Mouse (Mus musculus) layer of hippocampus, adult 9-11 months (tissue): ENCODE data around the gene Sdhc.
"Not testable (repeated sequence)": the region's sequence is repeated elsewhere in the genome, so short reads cannot be mapped to it uniquely, and the experiment has no call there.

Experiments
- DNase-seq: peaks from one replicate; pipeline ENCODE4 v3.0.0; 2022

The Sdhc gene

GRCm38 (mm10) chr1:171111781-171112575 lies 38.4 kb downstream of the Sdhc start:
- DNase-seq: peak; percentile 21

GRCm38 (mm10) chr1:171111020-171111780 lies 39.2 kb downstream of the Sdhc start:
- DNase-seq: peak; percentile 97

- no peak for DNase-seq
Measured at GRCm38 (mm10) chr1:171110659-171111019, 39.8 kb downstream of the Sdhc start.

GRCm38 (mm10) chr1:171109620-171110019 lies 40.8 kb downstream of the Sdhc start:
- no peak for DNase-seq

DNA sequence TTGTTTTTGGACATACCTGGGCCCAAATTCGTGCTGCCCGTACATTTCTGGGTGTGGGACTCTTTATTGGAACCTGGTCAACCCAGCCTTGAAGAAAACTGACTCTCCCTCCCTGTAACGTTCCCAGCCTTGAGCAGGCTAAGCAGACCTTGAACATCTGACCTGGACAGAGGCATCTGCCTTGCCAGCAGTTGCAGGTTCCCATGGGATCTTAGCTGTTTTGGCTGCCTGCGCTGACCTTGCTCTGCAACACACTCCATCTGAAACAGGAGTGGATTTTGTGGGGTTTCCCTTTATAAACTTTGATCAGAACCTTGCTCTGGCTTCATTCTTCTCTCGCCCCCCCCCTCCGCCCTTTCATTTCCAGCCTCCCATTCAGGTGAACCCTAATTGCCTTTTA lies 45.2 kb downstream of the Sdhc start:
- no peak for DNase-seq

- DNase-seq: peak; percentile 56
Measured at GRCm38 (mm10) chr1:171103179-171103840, 47.1 kb downstream of the Sdhc start.

GRCm38 (mm10) chr1:171102547-171103177 lies 47.7 kb downstream of the Sdhc start:
- peak; percentile 84 for DNase-seq

DNA sequence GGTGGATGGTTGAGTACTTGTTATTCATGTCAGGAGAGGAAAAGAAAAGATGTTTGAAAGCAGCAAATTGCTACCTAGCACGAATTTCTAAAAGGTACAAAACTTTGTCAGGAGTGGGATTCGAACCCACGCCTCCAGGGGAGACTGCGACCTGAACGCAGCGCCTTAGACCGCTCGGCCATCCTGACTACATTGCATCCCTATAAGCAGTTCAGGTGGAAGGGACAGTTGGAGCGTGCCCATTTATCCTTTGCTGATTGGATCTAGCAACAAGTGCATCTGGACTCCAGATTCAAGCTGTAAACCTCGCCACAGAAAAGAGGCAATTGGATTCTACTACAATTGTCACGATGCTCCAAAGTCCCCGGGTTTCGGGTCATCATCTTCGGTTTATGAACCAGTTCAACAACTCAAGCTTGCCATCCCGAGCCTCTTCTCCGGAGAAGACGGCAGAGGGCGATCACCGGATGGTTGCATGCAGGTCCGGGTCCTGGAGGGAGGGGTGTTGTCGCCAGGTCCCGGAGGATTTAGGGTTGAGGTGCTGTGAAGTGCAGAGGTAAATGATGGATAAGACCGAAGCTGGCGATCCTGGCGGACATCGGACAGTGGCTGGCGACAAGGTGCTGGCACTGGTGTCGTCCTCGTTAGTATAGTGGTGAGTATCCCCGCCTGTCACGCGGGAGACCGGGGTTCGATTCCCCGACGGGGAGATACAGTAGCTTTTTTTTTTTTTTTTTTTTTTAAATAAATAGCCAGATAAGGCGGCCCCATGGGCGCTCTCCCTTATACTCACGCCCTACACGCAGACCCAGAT lies 48.5 kb downstream of the Sdhc start:
- peak; percentile 89 for DNase-seq

GRCm38 (mm10) chr1:171101033-171101432 lies 49.4 kb downstream of the Sdhc start:
- DNase-seq: no peak

- no peak for DNase-seq
Measured at GRCm38 (mm10) chr1:171097612-171098011, 52.8 kb downstream of the Sdhc start.

DNA sequence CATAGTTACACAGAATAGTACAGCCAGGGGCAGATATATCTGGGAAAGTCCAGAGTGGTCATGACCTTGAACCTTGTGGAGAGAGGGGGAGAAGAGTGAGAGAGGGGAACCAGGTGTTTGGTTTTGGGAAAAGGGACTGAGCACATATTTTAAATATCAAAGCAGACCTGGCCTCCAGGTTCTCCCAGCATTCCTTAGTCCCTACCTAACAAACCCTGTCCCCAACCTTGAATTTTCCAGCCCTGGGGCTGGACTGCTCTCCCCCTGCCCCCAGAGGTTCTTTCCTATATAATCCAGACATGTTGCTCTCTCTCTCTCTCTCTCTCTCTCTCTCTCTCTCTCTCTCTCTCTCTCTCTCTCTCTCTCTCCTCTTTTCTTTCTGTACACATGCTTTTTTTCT lies 53.3 kb downstream of the Sdhc start:
- no peak for DNase-seq

GRCm38 (mm10) chr1:171096110-171096964 lies 54.1 kb downstream of the Sdhc start:
- no peak for DNase-seq

DNA sequence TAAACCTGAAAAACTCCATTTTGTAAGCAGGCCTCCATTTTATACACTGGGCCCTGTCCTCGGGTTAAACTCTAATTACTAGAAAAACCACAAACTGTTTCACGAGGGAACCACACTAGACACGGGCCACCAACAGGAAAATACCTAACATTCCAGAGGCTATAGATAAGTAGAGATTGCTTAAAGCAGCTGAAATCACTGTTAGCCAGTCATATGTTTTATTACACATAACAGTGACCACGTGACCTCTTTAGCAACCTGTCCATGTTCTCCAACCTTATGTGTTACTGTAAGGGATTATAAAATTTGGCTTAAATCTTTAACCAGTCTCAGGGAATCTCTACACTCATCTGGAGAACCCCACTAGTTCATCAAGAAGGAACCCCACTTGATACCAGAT lies 56.0 kb downstream of the Sdhc start:
- no peak for DNase-seq

DNA sequence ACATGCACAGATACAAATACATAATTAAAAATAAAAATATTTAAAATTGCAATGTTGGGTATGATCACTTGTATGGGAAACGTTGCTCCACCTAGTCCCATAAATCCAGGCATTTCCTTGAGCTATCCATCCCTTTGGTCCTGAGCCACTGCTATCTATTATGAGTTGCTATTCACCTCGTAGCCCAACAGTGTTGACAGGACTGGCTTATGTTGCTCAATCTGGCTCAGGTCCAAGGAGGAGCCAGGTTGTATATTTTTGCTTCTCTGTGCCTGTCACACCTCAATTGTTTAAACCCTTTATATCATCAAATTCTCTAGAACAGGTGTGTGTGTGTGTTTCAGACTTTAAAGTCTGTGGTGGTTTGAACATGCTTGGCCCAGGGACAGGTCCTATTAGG lies 59.6 kb downstream of the Sdhc start:
- DNase-seq: no peak

DNA sequence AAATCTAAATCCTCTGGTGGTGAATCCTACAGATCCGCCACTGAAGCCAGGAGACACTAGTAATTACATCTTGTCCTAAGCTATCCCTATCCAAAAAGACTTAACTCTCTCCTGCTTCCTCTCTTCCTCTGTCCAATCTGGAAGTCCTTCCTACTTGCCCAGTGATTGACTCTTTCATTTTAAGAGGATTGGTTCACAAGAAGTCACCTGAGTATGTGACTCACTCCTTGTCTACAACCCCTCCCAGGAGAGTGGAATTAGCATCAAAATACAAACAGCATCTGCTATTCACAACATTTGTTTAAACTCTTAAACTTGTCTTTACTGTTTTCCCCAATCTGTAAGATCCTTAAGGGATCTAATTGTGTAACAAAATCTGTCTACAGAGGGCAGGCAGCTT lies 60.5 kb downstream of the Sdhc start:
- DNase-seq: no peak

- not testable (repeated sequence) for DNase-seq
Measured at GRCm38 (mm10) chr1:171088237-171088869, 62.0 kb downstream of the Sdhc start.

DNA sequence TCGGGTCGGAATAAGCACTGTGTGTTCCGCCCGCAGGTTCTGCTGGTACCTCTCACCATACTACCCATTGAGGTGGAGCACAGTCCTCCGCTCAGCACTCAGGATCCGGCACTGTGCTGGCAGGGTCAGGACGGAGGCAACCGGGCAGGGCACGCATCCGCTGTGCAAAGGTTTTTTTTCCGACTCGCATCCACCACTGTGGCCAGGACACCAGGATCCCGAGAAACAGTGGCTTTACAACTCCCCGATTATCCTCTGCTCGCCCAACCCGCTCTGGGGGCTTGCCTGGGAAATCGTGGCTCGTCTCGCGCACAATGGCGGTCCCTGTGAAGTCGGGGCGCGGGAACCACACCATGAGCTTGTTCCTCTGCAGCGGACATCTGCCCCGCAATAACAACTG lies 64.7 kb downstream of the Sdhc start:
- DNase-seq: no peak

GRCm38 (mm10) chr1:171081512-171082231 lies 68.7 kb downstream of the Sdhc start:
- DNase-seq: not testable (repeated sequence)

- DNase-seq: not testable (repeated sequence)
Measured at GRCm38 (mm10) chr1:171079825-171080224, 70.6 kb downstream of the Sdhc start.

- not testable (repeated sequence) for DNase-seq
Measured at GRCm38 (mm10) chr1:171079345-171079744, 71.1 kb downstream of the Sdhc start.
